In the genomic region with DNA sequence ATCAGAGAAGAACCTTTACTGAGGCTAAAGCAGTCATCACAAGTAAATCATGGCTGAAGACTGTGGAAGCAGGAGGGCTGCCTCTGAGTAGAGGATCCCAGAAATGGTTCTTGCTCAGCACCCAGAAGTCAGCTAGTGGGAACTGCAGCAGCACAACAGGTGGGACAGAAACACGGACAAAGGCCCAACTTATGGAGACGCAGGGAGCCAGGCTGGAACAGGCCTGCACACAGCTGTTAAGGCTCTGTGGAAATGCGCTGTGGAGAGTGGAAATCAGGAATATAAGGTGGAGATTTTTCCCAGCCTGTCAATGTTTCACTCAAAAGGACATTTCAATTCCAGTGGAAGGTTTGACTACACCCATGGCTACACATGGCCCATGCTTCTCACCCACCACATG, we compare ENCODE assay signal across 15 mouse cellular contexts.
"Had no signal": no experiment of that assay in that cellular context is flagged by ENCODE, and none has a peak within 500 bp of the region (broad histone marks: within the 10 kb centered on the region; RNA-seq: fewer than 3 reads in every experiment).

No protein-coding gene starts in this region.

- H3K9ac ChIP-seq: liver, embryonic 14.5 days; neural tube, embryonic 13.5 days had no signal

- H3K36me3 ChIP-seq: midbrain, embryonic 10.5 days; neural tube, embryonic 13.5 days had no signal

- H3K4me2 ChIP-seq: neural tube, embryonic 13.5 days had no signal

- H3K9me3 ChIP-seq: midbrain, embryonic 10.5 days; neural tube, embryonic 13.5 days had no signal

- H3K27me3 ChIP-seq: neural tube, embryonic 13.5 days had no signal

- H3K4me1 ChIP-seq: midbrain, embryonic 10.5 days had no signal

- DNase-seq: kidney, adult 11 months; kidney, adult 9 months; kidney, postnatal 36 days; layer of hippocampus, postnatal 36 days; liver; lung, adult 2 months; midbrain, embryonic 14.5 days; right cerebral cortex, adult 18-20 months; right cerebral cortex, postnatal 25 days; thymus, postnatal 14 days had no signal

- H3K4me3 ChIP-seq: midbrain, embryonic 10.5 days; neural tube, embryonic 13.5 days had no signal

- H3K27ac ChIP-seq: kidney, postnatal 0 days; liver, embryonic 14.5 days; midbrain, embryonic 10.5 days; neural tube, embryonic 13.5 days; stomach, postnatal 0 days had no signal
